Mouse (Mus musculus) olfactory bulb, adult 2 months (tissue): ENCODE results near the gene Mcoln3.

ENCODE experiments used
- CTCF ChIP-seq: fragments of 200-500 bp; IDR thresholded peaks from 2 replicates; pipeline ENCODE4 v1.5.1; 2012; ENCODE audit warnings: low read depth, mild to moderate bottlenecking, low read length, moderate library complexity; ENCODE audit not compliant: insufficient read depth
- POLR2A ChIP-seq: fragments of 200-500 bp; IDR thresholded peaks from 2 replicates; pipeline ENCODE4 v1.6.1; 2012; ENCODE audit warnings: mild to moderate bottlenecking, low read depth, low read length, moderate library complexity; ENCODE audit not compliant: insufficient read depth

GRCm38 (mm10) chr3:146122807-146123463 lies 5.7 kb downstream of the Mcoln3 start:
- TF ChIP-seq POLR2A (no peak), CTCF (no peak)
